Mouse (Mus musculus) bone marrow macrophage, adult 2 months (primary cell): ENCODE data around the gene Vps53. TPM values are rescaled to one million over a fixed set of nuclear protein-coding genes. Genes with fewer than 3 reads are reported as not detected.
"Not testable (repeated sequence)": the region's sequence is repeated elsewhere in the genome, so short reads cannot be mapped to it uniquely, and the experiment has no call there.

Experiments
- H3K27ac ChIP-seq: 2 replicates; pipeline ENCODE4 v1.5.1; 2012; ENCODE audit warnings: low read depth, low read length; ENCODE audit not compliant: insufficient read depth
- H3K4me1 ChIP-seq: 2 replicates; pipeline ENCODE4 v1.6.1; 2012; ENCODE audit warnings: low read length; ENCODE audit not compliant: control insufficient read depth, insufficient read depth
- H3K4me3 ChIP-seq: 2 replicates; pipeline ENCODE4 v1.5.1; 2012; ENCODE audit warnings: mild to moderate bottlenecking, low read length, moderate library complexity; ENCODE audit not compliant: insufficient read depth
- CTCF ChIP-seq: IDR thresholded peaks from 2 replicates; pipeline ENCODE4 v1.5.1; 2012; ENCODE audit warnings: low read depth, mild to moderate bottlenecking, low read length, moderate library complexity
- POLR2A ChIP-seq: IDR thresholded peaks from 2 replicates; pipeline ENCODE4 v1.6.1; 2012; ENCODE audit warnings: mild to moderate bottlenecking, low read depth, low read length, borderline replicate concordance
- polyA plus RNA-seq: library from polyadenylated mRNA; stranded (reverse); fragments of >200 nt; gene quantifications from 2 replicates; pipeline ENCODE4 v1.2.4, GENCODE M21; 2012; ENCODE audit not compliant: missing spikeins, insufficient read depth, insufficient read length

The Vps53 gene
- polyA plus RNA-seq, 1 experiment: 40.7 TPM

DNA sequence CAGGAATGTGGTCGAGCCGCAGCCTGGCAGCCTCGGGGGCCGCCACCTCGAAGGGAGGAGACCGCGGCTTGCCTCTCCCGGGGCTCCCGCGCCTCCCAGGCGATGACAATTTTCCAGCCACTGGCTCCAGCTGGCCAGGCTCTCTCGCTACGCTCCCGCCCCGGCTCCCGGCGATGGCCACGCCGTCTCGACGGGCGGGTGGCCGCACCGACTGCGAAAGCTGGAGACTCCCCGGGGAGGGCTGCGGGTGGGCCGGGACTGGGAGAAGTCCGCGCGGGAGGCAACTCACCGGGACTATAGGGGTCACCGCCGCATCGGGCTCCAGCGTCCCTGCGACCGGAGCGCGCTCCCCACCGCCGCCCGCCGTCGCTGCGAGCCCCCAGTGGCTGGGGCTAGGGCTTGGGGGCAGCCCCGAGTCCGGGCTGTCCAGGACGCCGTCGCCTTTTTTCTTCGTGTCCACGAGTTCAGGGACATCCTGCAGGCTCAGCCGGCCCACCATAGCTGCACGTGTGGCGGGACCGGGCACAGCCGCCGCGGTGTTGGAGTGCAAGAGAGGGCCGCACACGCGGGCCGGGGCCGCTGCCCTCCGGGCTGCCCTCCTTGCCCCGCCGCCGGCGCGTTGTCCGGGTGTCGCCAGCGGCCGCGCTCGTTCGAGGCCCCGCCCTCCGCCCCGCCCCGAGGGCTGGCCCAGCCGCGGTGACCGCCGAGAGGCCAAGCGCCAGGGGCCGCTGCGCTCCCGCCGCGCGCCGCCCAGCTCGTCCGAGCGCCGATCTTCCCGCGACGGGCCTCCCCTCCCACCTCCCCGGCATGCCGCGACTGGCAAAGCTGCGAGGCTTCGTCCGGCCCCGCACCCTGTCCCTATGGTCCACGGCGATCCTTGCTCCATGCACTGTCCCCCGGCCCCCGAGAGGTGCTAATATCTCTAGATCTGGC, 152.0 kb downstream of the Vps53 start, which contains the start of gene Rflnb:
Gene Rflnb, minus strand, starts transcription at position 644 of the 933 bp plus-strand sequence.
- TF ChIP-seq POLR2A (no peak), CTCF (no peak)
- Histone ChIP-seq H3K4me1 (no peaks in the 10 kb centered on the region), H3K4me3 (peak within 1 kb of the TSS; percentile 67), H3K27ac (no peak within 1 kb of the TSS)

DNA sequence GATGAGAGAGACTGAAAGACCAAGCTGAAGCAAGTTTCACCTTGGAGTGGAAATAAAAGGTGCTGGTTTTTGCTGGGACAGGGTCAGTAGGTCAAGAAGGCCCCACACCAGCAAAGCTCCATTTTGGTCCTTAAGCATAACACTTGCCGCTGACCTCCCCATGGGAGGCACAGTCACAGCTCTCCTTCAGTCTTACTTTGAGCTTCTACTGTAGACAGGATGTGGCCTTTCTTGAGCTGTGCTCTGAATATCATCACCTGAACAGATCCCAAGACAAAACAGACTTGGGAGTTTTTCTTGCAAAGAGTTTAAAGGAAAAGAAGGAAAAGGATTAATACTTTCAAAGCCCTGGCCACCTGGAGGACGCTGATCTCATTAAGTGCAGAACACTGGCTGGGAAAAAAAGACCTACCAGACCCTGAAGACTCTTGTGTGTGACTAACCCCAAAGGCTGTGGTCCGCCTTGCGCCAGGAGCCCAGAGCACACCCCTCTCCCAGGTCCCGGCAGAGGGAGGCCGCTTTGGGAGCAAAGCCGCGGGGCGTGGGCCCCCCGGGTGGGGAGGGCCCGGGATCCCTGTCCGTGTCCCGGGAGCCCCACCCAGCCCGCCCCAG, 152.8 kb downstream of the Vps53 start:
- TF ChIP-seq CTCF: no peak
- no peak for TF ChIP-seq POLR2A
- H3K27ac ChIP-seq: no peak overlapping the region
- H3K4me3 ChIP-seq: no peak overlapping the region
- H3K4me1 ChIP-seq: no peaks in the 10 kb centered on the region

DNA sequence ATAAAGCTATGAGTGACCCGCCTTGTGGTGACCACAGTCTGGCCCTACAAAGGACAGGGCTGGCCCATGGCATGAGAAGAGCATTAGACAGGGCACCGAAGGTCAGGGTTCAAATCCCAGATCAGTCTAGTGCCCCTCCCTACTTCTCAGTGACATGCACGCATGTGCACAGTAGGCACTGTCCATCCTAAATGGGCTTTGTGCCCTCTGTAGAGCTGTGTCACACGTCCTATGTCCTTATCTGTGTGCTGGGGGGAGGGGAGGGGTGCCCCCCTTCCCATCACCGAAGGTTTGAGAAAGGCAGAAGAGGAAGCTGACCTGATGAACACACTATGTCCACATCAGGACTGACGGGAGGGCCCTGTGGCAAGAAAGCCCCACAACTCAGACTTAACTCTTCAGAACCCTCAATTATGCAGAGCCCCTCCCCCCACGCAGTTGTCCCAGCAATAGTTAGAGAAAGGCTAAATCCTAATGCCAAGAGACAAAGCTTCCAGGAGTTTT, 154.3 kb downstream of the Vps53 start:
- no peak overlapping the region for H3K4me3 ChIP-seq

DNA sequence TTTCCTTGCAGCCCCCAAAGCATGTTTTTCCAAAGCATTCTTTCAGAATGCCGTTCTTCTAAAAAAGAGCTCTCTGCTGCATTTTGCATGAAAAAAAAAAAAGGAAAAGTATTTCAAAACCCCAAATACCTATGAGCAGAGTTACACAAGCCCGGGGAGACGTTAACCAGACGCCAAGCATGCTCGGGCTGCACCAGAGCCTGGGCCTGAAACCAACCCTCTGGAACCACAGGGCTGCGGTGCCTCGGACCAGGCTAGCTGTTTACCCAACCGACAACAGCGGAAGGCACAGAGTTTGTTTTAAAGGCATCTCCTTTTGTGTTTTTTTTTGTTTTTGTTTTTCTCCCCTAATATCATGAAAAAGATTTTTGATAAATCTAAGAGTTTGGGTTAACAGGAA, 158.5 kb downstream of the Vps53 start:
- Histone ChIP-seq H3K4me1 (no peaks in the 10 kb centered on the region), H3K27ac (no peak overlapping the region), H3K4me3 (no peak overlapping the region)
- no peak for TF ChIP-seq POLR2A
- TF ChIP-seq CTCF: no peak

More for the DNA sequence above, 154.3 kb downstream of the Vps53 start:
- no peak for TF ChIP-seq POLR2A
- TF ChIP-seq CTCF: no peak
- Histone ChIP-seq H3K27ac (no peak overlapping the region), H3K4me1 (no peaks in the 10 kb centered on the region)

DNA sequence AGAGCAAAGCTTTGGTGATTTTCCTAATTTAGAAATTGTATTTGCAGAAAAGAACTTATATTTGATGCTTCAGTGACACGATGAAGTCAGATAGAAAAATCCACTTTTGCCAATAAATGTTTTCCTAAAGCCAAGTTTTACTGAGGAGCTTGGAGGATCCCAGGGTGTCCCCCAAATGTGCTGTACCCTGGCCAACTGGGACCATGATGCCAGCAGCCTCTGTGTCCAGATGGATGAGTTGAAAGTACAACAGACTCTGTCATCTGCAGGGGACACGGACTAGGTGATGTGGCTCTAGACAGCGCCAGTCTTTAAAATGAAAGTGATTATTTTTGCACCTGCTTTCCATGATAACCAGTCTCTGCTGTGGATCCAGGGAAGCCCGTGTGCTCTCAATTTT, 159.6 kb downstream of the Vps53 start:
- H3K4me1 ChIP-seq: no peaks in the 10 kb centered on the region
- no peak overlapping the region for H3K4me3 ChIP-seq
- TF ChIP-seq POLR2A: no peak
- no peak for TF ChIP-seq CTCF
- H3K27ac ChIP-seq: no peak overlapping the region

DNA sequence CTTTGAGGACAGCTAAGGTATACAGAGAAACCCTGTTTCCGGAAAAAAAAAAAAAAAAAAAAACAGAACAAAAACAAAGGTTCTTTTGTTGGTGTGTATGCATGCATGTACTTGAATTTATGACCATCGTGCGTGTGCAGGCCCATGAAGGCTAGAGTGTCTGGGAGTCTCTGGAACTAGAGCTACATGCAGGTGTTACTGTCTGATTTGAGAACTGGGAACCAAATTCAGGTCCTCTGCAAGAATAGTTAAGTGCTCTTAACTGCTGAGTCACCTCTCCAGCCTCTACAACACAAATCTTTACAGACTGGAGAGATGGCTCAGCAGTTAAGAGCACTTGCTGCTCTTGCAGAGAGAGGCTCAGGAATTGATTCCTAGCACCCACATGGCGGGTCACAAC, 163.6 kb downstream of the Vps53 start:
- Histone ChIP-seq H3K27ac (no peak overlapping the region), H3K4me1 (no peaks in the 10 kb centered on the region), H3K4me3 (no peak overlapping the region)
- TF ChIP-seq POLR2A (no peak), CTCF (no peak)

DNA sequence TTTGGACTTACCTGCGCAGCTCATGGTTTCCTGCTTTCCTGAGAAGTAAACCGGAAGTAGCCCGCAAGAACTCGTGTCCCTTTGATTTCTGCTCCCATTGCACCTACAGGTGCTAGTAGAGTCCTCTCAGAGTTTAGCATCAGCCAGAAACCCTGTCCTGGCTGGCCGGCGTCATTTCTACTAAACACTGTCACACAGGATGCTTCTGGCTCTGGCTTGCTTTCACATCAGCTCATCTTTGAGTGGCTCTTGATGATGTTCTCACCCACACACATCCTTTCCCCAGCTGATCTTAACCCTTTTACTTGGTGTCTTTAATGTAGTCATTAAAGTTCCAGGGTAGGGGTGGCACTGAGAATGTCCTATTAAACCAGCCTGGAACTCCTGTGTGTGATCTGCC, 164.2 kb downstream of the Vps53 start:
- Histone ChIP-seq H3K4me3 (no peak overlapping the region), H3K4me1 (no peaks in the 10 kb centered on the region), H3K27ac (no peak overlapping the region)
- TF ChIP-seq POLR2A (no peak), CTCF (no peak)

DNA sequence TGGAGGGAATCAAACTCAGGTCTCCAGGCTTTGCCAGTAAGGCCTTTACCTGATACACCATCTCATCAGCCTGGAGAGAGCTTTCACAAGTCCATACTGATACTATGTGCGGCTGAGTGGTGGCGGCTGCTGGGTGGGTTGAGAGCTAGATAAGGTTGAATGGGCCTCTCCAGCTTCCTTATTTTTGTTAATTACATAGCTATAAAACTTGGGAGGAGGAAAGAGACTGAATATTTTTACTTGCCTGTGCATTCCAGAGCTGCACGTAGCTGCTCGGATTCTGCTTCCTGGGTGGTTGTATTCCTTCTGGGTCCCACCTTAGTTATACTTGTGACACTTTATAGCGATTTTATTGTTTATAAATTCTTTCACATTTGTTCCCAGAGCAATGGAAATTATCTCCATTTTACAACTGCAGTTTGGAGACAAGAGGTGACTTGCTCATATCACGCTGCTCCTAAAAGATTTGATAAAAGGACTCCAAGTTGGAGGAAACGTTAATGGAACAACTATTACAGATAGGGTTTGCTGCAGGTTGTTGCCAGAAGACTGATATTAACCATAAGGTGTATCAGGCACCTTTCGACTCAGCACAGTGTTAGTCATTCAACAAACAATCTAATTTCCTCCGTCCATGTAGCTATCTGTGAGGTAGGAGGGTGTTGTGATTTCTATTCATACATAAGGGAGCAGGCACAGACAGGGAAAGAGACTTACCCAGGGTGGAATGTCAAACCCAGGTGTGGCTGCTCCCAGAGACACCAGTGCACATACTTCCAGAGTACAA, 168.4 kb downstream of the Vps53 start:
- H3K4me1 ChIP-seq: no peaks in the 10 kb centered on the region
- no peak overlapping the region for H3K27ac ChIP-seq
- H3K4me3 ChIP-seq: no peak overlapping the region
- TF ChIP-seq CTCF: no peak
- TF ChIP-seq POLR2A: no peak

DNA sequence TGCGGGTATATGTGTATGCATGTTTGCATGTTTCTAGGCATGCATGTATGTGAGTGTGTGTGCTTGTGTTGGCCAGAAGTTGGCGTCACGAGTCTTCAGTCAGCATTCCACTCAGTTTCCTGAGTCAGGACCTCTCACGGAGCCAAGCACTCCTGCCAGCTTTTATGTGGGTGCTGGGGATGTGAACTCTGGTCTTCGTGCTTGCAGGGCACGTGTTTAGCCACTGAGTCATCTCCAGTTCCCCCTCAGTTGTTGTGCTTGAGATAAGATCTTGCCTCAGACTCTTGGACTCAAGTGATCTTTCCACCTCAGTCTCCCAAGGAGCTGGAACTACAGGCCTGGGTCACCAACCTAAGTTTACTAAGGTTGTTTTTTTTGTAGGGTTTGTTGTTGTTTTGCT, 170.3 kb downstream of the Vps53 start:
- no peaks in the 10 kb centered on the region for H3K4me1 ChIP-seq
- TF ChIP-seq CTCF (no peak), POLR2A (no peak)
- no peak overlapping the region for H3K27ac ChIP-seq
- no peak overlapping the region for H3K4me3 ChIP-seq

DNA sequence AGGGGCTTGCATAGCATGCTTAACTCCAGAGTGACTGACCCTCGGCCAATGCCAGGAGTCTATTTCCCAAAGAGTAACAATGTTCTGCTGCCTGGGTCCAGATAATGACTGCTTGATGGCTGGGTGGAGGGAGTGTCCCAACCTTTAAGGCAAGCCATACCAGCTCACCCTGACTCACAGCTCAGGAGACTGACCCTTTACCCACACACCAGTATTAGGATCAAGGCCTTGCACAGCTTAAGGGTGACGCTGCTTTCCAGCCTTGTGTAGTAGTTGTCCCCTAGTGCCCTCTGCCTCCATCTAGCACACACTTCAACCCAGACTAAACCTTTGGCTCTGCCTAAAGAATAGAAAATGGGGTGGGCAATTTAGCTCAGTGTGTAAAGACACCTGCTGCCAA, 171.3 kb downstream of the Vps53 start:
- no peaks in the 10 kb centered on the region for H3K4me1 ChIP-seq
- H3K4me3 ChIP-seq: no peak overlapping the region
- H3K27ac ChIP-seq: no peak overlapping the region
- TF ChIP-seq CTCF (no peak), POLR2A (no peak)

DNA sequence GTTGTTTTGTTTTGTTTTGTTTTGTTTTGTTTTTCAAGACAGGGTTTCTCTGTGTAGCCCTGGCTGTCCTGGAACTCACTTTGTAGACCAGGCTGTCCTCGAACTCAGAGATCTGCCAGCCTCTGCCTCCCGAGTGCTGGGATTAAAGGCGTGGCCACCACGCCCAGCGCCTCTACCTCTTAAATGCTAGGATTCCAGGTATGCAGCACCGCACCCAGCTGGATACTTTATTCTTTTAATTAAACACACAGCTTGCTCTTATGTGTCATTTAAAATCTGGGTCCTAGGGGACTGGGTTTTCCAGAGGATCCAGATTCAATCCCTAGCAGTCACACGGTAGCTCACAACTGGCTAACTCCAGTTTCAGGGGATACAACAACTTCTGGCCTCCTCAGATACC, 175.2 kb downstream of the Vps53 start:
- H3K4me3 ChIP-seq, H3K27ac ChIP-seq, H3K4me1 ChIP-seq: not testable (repeated sequence)
